In genomic region chr12:17097800-17098271, GRCm38 (mm10) we compare ENCODE assay signal across 10 mouse cellular contexts.
DNase-seq lines count a peak whose midpoint lies in the region; ATAC-seq lines count a peak whose summit lies in the region.
"Had no signal": no experiment of that assay in that cellular context is flagged by ENCODE, and none has a peak within 500 bp of the region (broad histone marks: within the 10 kb centered on the region; RNA-seq: fewer than 3 reads in every experiment).

No protein-coding gene starts in this region.

- H3K27ac ChIP-seq in hindbrain, embryonic 10.5 days, result peak overlapping the region; percentile 18; the same call in 1 of the 2 replicates
- H3K27ac ChIP-seq in limb, embryonic 11.5 days (replicated peaks; ENCODE audit: low read depth, low read length), result no peak overlapping the region
- no peak overlapping the region for H3K27ac ChIP-seq in intestine, embryonic 16.5 days (ENCODE audit: low read length)

- WGBS in hindbrain, embryonic 10.5 days, result 59% methylated on average over 15 of the region's 15 CpGs
- WGBS in limb, embryonic 11.5 days, result 11% methylated on average over 15 of the region's 15 CpGs
- 50% methylated on average over 15 of the region's 15 CpGs for WGBS in intestine, embryonic 16.5 days

- no peaks in the 10 kb centered on the region for H3K27me3 ChIP-seq in hindbrain, embryonic 10.5 days (ENCODE audit: insufficient read depth, poor library complexity, severe bottlenecking)
- no peaks in the 10 kb centered on the region for H3K27me3 ChIP-seq in limb, embryonic 11.5 days (ENCODE audit: control insufficient read depth, insufficient read depth, low read length)
- no peaks in the 10 kb centered on the region for H3K27me3 ChIP-seq in intestine, embryonic 16.5 days (replicated peaks; ENCODE audit: control insufficient read depth, insufficient read depth, low read length)

- no peak overlapping the region for H3K9ac ChIP-seq in limb, embryonic 11.5 days (ENCODE audit: low read length)
- no peak overlapping the region for H3K9ac ChIP-seq in intestine, embryonic 16.5 days (ENCODE audit: low read depth, low read length)

- H3K4me3 ChIP-seq in hindbrain, embryonic 10.5 days, result no peak overlapping the region
- no peak overlapping the region for H3K4me3 ChIP-seq in limb, embryonic 11.5 days (ENCODE audit: low read depth, low read length)
- no peak overlapping the region for H3K4me3 ChIP-seq in intestine, embryonic 16.5 days (ENCODE audit: low read length)
- H3K4me3 ChIP-seq: erythroblast, embryonic 14.5 days had no signal

- no peak for ATAC-seq in limb, embryonic 11.5 days (ENCODE audit: insufficient number of reproducible peaks, low FRiP score, low TSS enrichment, low read depth)
- no peak for ATAC-seq in intestine, embryonic 16.5 days

- peaks cover 19% of the 10 kb centered on the region for H3K4me1 ChIP-seq in hindbrain, embryonic 10.5 days (replicated peaks)
- peaks cover 12% of the 10 kb centered on the region for H3K4me1 ChIP-seq in limb, embryonic 11.5 days (ENCODE audit: control insufficient read depth, insufficient read depth, low read length)
- no peaks in the 10 kb centered on the region for H3K4me1 ChIP-seq in intestine, embryonic 16.5 days (ENCODE audit: control insufficient read depth, insufficient read depth, low read length)

- no peaks in the 10 kb centered on the region for H3K36me3 ChIP-seq in hindbrain, embryonic 10.5 days
- H3K36me3 ChIP-seq in limb, embryonic 11.5 days (ENCODE audit: control insufficient read depth, insufficient read depth, low read length), result no peaks in the 10 kb centered on the region
- H3K36me3 ChIP-seq in intestine, embryonic 16.5 days (ENCODE audit: control insufficient read depth, insufficient read depth, low read length), result no peaks in the 10 kb centered on the region

- H3K4me2 ChIP-seq in limb, embryonic 11.5 days (ENCODE audit: low read depth, severe bottlenecking), result peak overlapping the region; percentile 32
- H3K4me2 ChIP-seq in intestine, embryonic 16.5 days (ENCODE audit: low read depth, low read length), result no peak overlapping the region

- DNase-seq in retina, embryonic 14.5 days (ENCODE audit: low spot score), result peak; percentile 31
- no peak for DNase-seq in retina, postnatal 1 day
- peak; percentile 30 for DNase-seq in hindbrain, embryonic 10.5 days (ENCODE audit: low spot score)
- DNase-seq in limb, embryonic 11.5 days (ENCODE audit: low spot score), result peak; percentile 49
- DNase-seq in kidney, adult 18-20 months, result no peak
- no peak for DNase-seq in testis, postnatal 14 days (ENCODE audit: low spot score)
- DNase-seq in kidney, adult 8-10 months, result no peak
- DNase-seq: adrenal gland, adult 8-10 months had no signal

- no peaks in the 10 kb centered on the region for H3K9me3 ChIP-seq in hindbrain, embryonic 10.5 days
- H3K9me3 ChIP-seq in limb, embryonic 11.5 days (ENCODE audit: control insufficient read depth, low read length), result no peaks in the 10 kb centered on the region
- H3K9me3 ChIP-seq in intestine, embryonic 16.5 days (ENCODE audit: control insufficient read depth, low read length), result no peaks in the 10 kb centered on the region

Comparison
In these comparisons a context has a peak if more than half of its experiments do, and no peak if none do; other contexts are left out.
1. DNase-seq: peak in retina, embryonic 14.5 days (single experiment), hindbrain, embryonic 10.5 days (single experiment) and limb, embryonic 11.5 days (single experiment); none in retina, postnatal 1 day (single experiment), kidney, adult 18-20 months (single experiment), testis, postnatal 14 days (single experiment) and kidney, adult 8-10 months (0 of 2).